Mouse (Mus musculus) lung, embryonic 15.5 days (tissue): Measurements from ENCODE around the gene Vhl. TPM values are rescaled to one million over a fixed set of nuclear protein-coding genes. Genes with fewer than 3 reads are reported as not detected.
"Not testable (repeated sequence)": the region's sequence is repeated elsewhere in the genome, so short reads cannot be mapped to it uniquely, and the experiment has no call there.

Source experiments
- ATAC-seq: fragments of 200-750 bp; cut with Nextera tagmentation; 2 replicates; pipeline ENCODE4 v1.8.0; 2017; ENCODE audit warnings: moderate number of reproducible peaks, borderline replicate concordance; ENCODE audit not compliant: low FRiP score, low TSS enrichment; ENCODE audit errors: extremely low read depth
- H3K27ac ChIP-seq: fragments of 300-500 bp; sonication (generic); 2 replicates; pipeline ENCODE4 v1.5.1; 2015; ENCODE audit warnings: moderate library complexity, mild to moderate bottlenecking, inconsistent platforms
- H3K27me3 ChIP-seq: fragments of 300-500 bp; sonication (generic); 2 replicates; pipeline ENCODE4 v1.6.1; 2015; ENCODE audit warnings: inconsistent platforms
- H3K36me3 ChIP-seq: fragments of 300-500 bp; sonication (generic); 2 replicates; pipeline ENCODE4 v1.6.1; 2015; ENCODE audit warnings: inconsistent platforms
- H3K4me1 ChIP-seq: fragments of 300-500 bp; sonication (generic); 2 replicates; pipeline ENCODE4 v1.6.1; 2015; ENCODE audit warnings: inconsistent platforms
- H3K4me2 ChIP-seq: fragments of 300-500 bp; sonication (generic); 2 replicates; pipeline ENCODE4 v1.6.1; 2015; ENCODE audit warnings: inconsistent platforms, mild to moderate bottlenecking, moderate library complexity
- H3K4me3 ChIP-seq: fragments of 300-500 bp; sonication (generic); 2 replicates; pipeline ENCODE4 v1.5.1; 2015; ENCODE audit warnings: mild to moderate bottlenecking, inconsistent platforms
- H3K9ac ChIP-seq: fragments of 300-500 bp; sonication (generic); 2 replicates; pipeline ENCODE4 v1.6.1; 2015; ENCODE audit warnings: inconsistent platforms
- H3K9me3 ChIP-seq: fragments of 300-500 bp; sonication (generic); 2 replicates; pipeline ENCODE4 v1.6.1; 2016; ENCODE audit warnings: inconsistent platforms
- WGBS: fragments of 180-500 bp; shearing (Covaris S2); methylation state at CpG from one replicate; pipeline ENCODE4 v1.1.7; 2015; 5-methylcytosine and 5-hydroxymethylcytosine counted together
- polyA plus RNA-seq: library from polyadenylated mRNA; unstranded; fragments of >200 nt; fragmentation: Nextera tagmentation; extraction: Ambion mirVana; gene quantifications from 2 replicates; pipeline ENCODE4 v1.2.1, GENCODE M21; 2015

The Vhl gene
- polyA plus RNA-seq, 1 experiment from 2014 or later: 45.8 TPM

GRCm38 (mm10) chr6:113667611-113668122 is 43.9 kb downstream of the Vhl start:
- H3K27ac ChIP-seq: no peak overlapping the region
- ATAC-seq: no peak
- no peak overlapping the region for H3K4me2 ChIP-seq
- H3K9me3 ChIP-seq: no peaks in the 10 kb centered on the region
- H3K27me3 ChIP-seq: no peaks in the 10 kb centered on the region
- H3K36me3 ChIP-seq: no peaks in the 10 kb centered on the region
- WGBS: 55% methylated on average over 8 of the region's 8 CpGs
- no peak overlapping the region for H3K9ac ChIP-seq
- no peak overlapping the region for H3K4me3 ChIP-seq
- peaks cover 7% of the 10 kb centered on the region for H3K4me1 ChIP-seq

- Histone ChIP-seq H3K4me2 (peak overlapping the region; percentile 12; the same call in 1 of the 2 replicates), H3K4me3 (no peak overlapping the region), H3K4me1 (peaks cover 7% of the 10 kb centered on the region), H3K9ac (no peak overlapping the region), H3K36me3 (no peaks in the 10 kb centered on the region), H3K9me3 (no peaks in the 10 kb centered on the region), H3K27me3 (no peaks in the 10 kb centered on the region), H3K27ac (peak overlapping the region; percentile 79)
- WGBS: 21% methylated on average over 15 of the region's 15 CpGs
- ATAC-seq: peak; percentile 68
These were observed 44.8 kb downstream of the Vhl start for GRCm38 (mm10) chr6:113668287-113669154.

- H3K9me3 ChIP-seq: no peaks in the 10 kb centered on the region
- peaks cover 7% of the 10 kb centered on the region for H3K4me1 ChIP-seq
- no peak overlapping the region for H3K4me2 ChIP-seq
- no peak overlapping the region for H3K4me3 ChIP-seq
- ATAC-seq: 0 out of 2 replicates have a peak, but pooled peaks have one; percentile 16
- no peaks in the 10 kb centered on the region for H3K36me3 ChIP-seq
- H3K9ac ChIP-seq: no peak overlapping the region
- no peak overlapping the region for H3K27ac ChIP-seq
- no peaks in the 10 kb centered on the region for H3K27me3 ChIP-seq
- 40% methylated on average over 7 of the region's 7 CpGs for WGBS
These were observed 46.1 kb downstream of the Vhl start for GRCm38 (mm10) chr6:113669821-113670220.

DNA sequence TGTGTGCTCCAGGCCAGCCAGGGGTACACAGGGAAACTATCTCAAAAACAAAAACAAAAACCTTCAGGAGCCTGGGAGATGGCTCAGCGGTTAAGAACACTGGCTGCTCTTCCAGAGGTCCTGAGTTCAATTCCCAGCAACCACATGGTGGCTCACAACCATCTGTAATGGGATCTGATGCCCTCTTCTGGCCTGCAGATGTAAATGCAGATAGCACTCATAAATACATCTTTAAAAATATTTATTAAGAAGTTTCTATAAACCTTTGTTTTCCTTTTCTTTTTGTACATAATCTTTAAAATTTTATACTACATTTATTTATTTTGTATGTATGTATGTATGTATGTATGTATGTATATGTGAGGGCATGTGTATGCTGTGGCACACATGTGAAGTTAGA is 48.3 kb downstream of the Vhl start:
- H3K4me3 ChIP-seq, H3K4me2 ChIP-seq, ATAC-seq, H3K9me3 ChIP-seq, H3K4me1 ChIP-seq, H3K9ac ChIP-seq, H3K27ac ChIP-seq, H3K36me3 ChIP-seq, H3K27me3 ChIP-seq: not testable (repeated sequence)
- WGBS: 91% methylated on average over 1 of the region's 1 CpGs

DNA sequence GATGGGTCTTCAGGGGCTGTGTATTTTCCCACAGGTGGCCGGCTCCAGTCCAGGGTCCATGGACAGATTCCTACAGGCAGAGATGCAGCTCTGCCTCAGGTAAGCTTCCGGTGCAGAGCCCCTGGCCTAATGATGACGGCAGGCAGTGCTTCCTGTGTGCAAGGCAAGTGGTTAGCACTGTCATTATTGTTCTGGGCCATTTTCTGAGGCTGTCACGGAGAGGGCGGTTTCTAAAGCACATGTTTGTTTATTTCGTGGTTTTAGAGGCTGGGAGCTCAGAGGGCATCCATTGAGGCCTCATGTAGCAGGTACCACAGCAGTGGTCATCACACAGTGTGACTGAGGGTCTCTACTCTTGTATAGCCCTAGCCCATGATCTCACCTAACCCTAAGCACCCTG is 49.2 kb downstream of the Vhl start:
- Histone ChIP-seq H3K4me1 (peaks cover 7% of the 10 kb centered on the region), H3K9ac (no peak overlapping the region), H3K4me3 (no peak overlapping the region), H3K4me2 (no peak overlapping the region), H3K9me3 (no peaks in the 10 kb centered on the region), H3K36me3 (no peaks in the 10 kb centered on the region), H3K27ac (no peak overlapping the region), H3K27me3 (no peaks in the 10 kb centered on the region)
- no peak for ATAC-seq
- 73% methylated on average over 6 of the region's 6 CpGs for WGBS

- WGBS: 74% methylated on average over 4 of the region's 4 CpGs
- no peak for ATAC-seq
- Histone ChIP-seq H3K9me3 (no peaks in the 10 kb centered on the region), H3K27me3 (no peaks in the 10 kb centered on the region), H3K4me2 (no peak overlapping the region), H3K27ac (no peak overlapping the region), H3K4me3 (no peak overlapping the region), H3K36me3 (no peaks in the 10 kb centered on the region), H3K4me1 (no peaks in the 10 kb centered on the region), H3K9ac (no peak overlapping the region)
These were observed 51.5 kb downstream of the Vhl start for GRCm38 (mm10) chr6:113675234-113675633.

GRCm38 (mm10) chr6:113675991-113676390 is 52.2 kb downstream of the Vhl start:
- Histone ChIP-seq H3K4me3 (no peak overlapping the region), H3K27ac (no peak overlapping the region), H3K9ac (no peak overlapping the region), H3K36me3 (no peaks in the 10 kb centered on the region), H3K9me3 (no peaks in the 10 kb centered on the region), H3K4me2 (no peak overlapping the region), H3K27me3 (no peaks in the 10 kb centered on the region), H3K4me1 (no peaks in the 10 kb centered on the region)
- 92% methylated on average over 9 of the region's 9 CpGs for WGBS
- no peak for ATAC-seq

DNA sequence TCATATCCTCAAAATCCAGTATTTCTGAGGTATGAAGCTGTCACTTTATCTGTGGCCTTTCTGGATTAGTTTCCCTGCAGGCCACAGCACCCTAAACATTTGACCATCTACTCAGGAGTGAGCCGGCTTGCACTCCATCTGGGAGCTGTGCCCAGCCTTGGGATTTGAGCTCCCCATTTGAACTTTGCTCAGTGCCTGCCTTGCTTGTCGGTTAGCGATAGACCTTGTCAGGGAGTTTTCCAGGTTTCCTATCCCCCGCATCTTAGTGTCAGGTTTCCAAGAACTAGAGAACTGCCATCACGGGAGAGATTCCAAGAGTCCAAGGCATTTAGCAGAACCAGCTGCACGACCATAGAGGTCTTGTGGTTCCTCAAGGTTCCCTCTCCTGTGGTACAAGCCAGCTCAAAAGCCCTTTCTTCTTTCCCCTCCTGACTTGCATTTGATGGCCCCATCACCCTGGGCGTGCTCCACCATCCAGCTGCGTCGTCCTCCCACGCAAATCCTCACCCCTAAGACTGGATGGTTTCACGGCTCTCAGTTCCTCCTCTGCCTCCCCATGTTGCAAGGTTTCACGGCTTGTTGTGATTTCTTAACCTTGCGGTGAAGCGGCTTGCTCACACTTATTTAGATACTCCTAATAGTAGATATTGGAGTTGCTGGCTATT is 53.4 kb downstream of the Vhl start:
- Histone ChIP-seq H3K9ac (no peak overlapping the region), H3K4me2 (no peak overlapping the region), H3K9me3 (no peaks in the 10 kb centered on the region), H3K27ac (no peak overlapping the region), H3K36me3 (no peaks in the 10 kb centered on the region), H3K4me3 (no peak overlapping the region), H3K4me1 (no peaks in the 10 kb centered on the region), H3K27me3 (no peaks in the 10 kb centered on the region)
- ATAC-seq: no peak
- 67% methylated on average over 14 of the region's 14 CpGs for WGBS

- Histone ChIP-seq H3K36me3 (no peaks in the 10 kb centered on the region), H3K9me3 (no peaks in the 10 kb centered on the region), H3K27ac (no peak overlapping the region), H3K4me1 (no peaks in the 10 kb centered on the region), H3K4me3 (no peak overlapping the region), H3K4me2 (no peak overlapping the region), H3K9ac (no peak overlapping the region), H3K27me3 (no peaks in the 10 kb centered on the region)
- 67% methylated on average over 14 of the region's 14 CpGs for WGBS
- ATAC-seq: no peak
These were observed 54.7 kb downstream of the Vhl start for GRCm38 (mm10) chr6:113678246-113679012.

GRCm38 (mm10) chr6:113679993-113680566 is 56.3 kb downstream of the Vhl start:
- Histone ChIP-seq H3K36me3 (no peaks in the 10 kb centered on the region), H3K27me3 (no peaks in the 10 kb centered on the region), H3K4me3 (no peak overlapping the region), H3K4me2 (no peak overlapping the region), H3K27ac (no peak overlapping the region), H3K4me1 (no peaks in the 10 kb centered on the region), H3K9ac (no peak overlapping the region), H3K9me3 (no peaks in the 10 kb centered on the region)
- no peak for ATAC-seq
- WGBS: 74% methylated on average over 9 of the region's 9 CpGs
